Mouse (Mus musculus): ENCODE data around the gene Gsc.
"Not testable (repeated sequence)": the region's sequence is repeated elsewhere in the genome, so short reads cannot be mapped to it uniquely, and the experiment has no call there.

Gsc gene

GRCm38 (mm10) chr12:104453002-104453401, 20.1 kb downstream of the Gsc start:
- in situ Hi-C loops (cut with MboI, MseI) = no loop called here

GRCm38 (mm10) chr12:104450257-104450656, 22.9 kb downstream of the Gsc start:
- in situ Hi-C loops (cut with MboI, MseI) = no loop called here

GRCm38 (mm10) chr12:104448099-104448498, 25.0 kb downstream of the Gsc start:
- in situ Hi-C loops (cut with MboI, MseI) = no loop called here

GRCm38 (mm10) chr12:104447056-104447455, 26.1 kb downstream of the Gsc start:
- in situ Hi-C loops (cut with MboI, MseI) = not testable (repeated sequence)

GRCm38 (mm10) chr12:104443716-104444115, 29.4 kb downstream of the Gsc start:
- in situ Hi-C loops (cut with MboI, MseI) = no loop called here

GRCm38 (mm10) chr12:104440087-104440760, 32.9 kb downstream of the Gsc start:
- in situ Hi-C loops (cut with MboI, MseI) = no loop called here

- in situ Hi-C loops (cut with MboI, MseI) = no loop called here
These were observed 39.0 kb downstream of the Gsc start for GRCm38 (mm10) chr12:104433951-104434735.

- in situ Hi-C loops (cut with MboI, MseI) = no loop called here
These were observed 39.9 kb downstream of the Gsc start for GRCm38 (mm10) chr12:104433214-104433613.

- in situ Hi-C loops (cut with MboI, MseI) = no loop called here
These were observed 41.8 kb downstream of the Gsc start for GRCm38 (mm10) chr12:104431359-104431758.

GRCm38 (mm10) chr12:104426915-104427314, 46.2 kb downstream of the Gsc start:
- in situ Hi-C loops (cut with MboI, MseI) = loop anchor here (5.0 to 10.0 kb wide), 2 partner anchors 182 to 435 kb away; no protein-coding TSS in a partner anchor

GRCm38 (mm10) chr12:104425591-104425990, 47.5 kb downstream of the Gsc start:
- in situ Hi-C loops (cut with MboI, MseI) = loop anchor here (5.0 to 10.0 kb wide), 2 partner anchors 181 to 433 kb away; no protein-coding TSS in a partner anchor

GRCm38 (mm10) chr12:104422615-104423392, 50.3 kb downstream of the Gsc start:
- in situ Hi-C loops (cut with MboI, MseI) = loop anchor here (5.0 to 10.0 kb wide), 2 partner anchors 178 to 356 kb away; no protein-coding TSS in a partner anchor

All from regulatory T cell (primary cell).